Mouse (Mus musculus) intestine, embryonic 16.5 days (tissue): ENCODE data around the gene Dnah10. TPM values are rescaled to one million over a fixed set of nuclear protein-coding genes. Genes with fewer than 3 reads are reported as not detected.
A peak's percentile ranks its signal among the peaks of the same experiment; 100 is the strongest.

Experiments
- ATAC-seq: fragments of 200-750 bp; cut with Nextera tagmentation; 2 replicates; pipeline ENCODE4 v1.8.0; 2017; ENCODE audit warnings: moderate TSS enrichment, moderate library complexity
- H3K27ac ChIP-seq: fragments of 300-500 bp; sonication (generic); 2 replicates; pipeline ENCODE4 v1.5.1; 2014; ENCODE audit warnings: mild to moderate bottlenecking, low read length
- H3K27me3 ChIP-seq: fragments of 300-500 bp; sonication (generic); replicated peaks from 2 replicates; pipeline ENCODE4 v1.6.1; 2014; ENCODE audit warnings: low read length, control low read depth, mixed read lengths; ENCODE audit not compliant: control insufficient read depth, insufficient read depth
- H3K36me3 ChIP-seq: fragments of 300-500 bp; sonication (generic); 2 replicates; pipeline ENCODE4 v1.6.1; 2014; ENCODE audit warnings: low read length, control low read depth; ENCODE audit not compliant: control insufficient read depth, insufficient read depth
- H3K4me1 ChIP-seq: fragments of 300-500 bp; sonication (generic); 2 replicates; pipeline ENCODE4 v1.6.1; 2014; ENCODE audit warnings: low read length, control low read depth, mixed read lengths; ENCODE audit not compliant: control insufficient read depth, insufficient read depth
- H3K4me2 ChIP-seq: fragments of 300-500 bp; sonication (generic); 2 replicates; pipeline ENCODE4 v1.6.1; 2014; ENCODE audit warnings: low read depth, low read length, control low read depth
- H3K4me3 ChIP-seq: fragments of 300-500 bp; sonication (generic); 2 replicates; pipeline ENCODE4 v1.5.1; 2014; ENCODE audit warnings: mild to moderate bottlenecking, low read length
- H3K9ac ChIP-seq: fragments of 300-500 bp; sonication (generic); 2 replicates; pipeline ENCODE4 v1.6.1; 2014; ENCODE audit warnings: low read depth, low read length
- H3K9me3 ChIP-seq: fragments of 300-500 bp; sonication (generic); 2 replicates; pipeline ENCODE4 v1.6.1; 2016; ENCODE audit warnings: low read length, control low read depth; ENCODE audit not compliant: control insufficient read depth
- WGBS: fragments of 180-500 bp; shearing (Covaris S2); extraction: QIAGEN DNeasy Blood & Tissue Kit; methylation state at CpG from one replicate; pipeline ENCODE4 v1.1.7; 2014; 5-methylcytosine and 5-hydroxymethylcytosine counted together
- polyA plus RNA-seq: library from polyadenylated mRNA; unstranded; fragments of >200 nt; fragmentation: Nextera tagmentation; extraction: Ambion mirVana; gene quantifications from 2 replicates; pipeline ENCODE4 v1.2.1, GENCODE M21; 2015

Dnah10 gene
- polyA plus RNA-seq, 1 experiment from 2014 or later = 0.04 TPM

GRCm38 (mm10) chr5:124852294-124852693 is 127.4 kb downstream of the Dnah10 start:
- WGBS = 25% methylated on average over 2 of the region's 2 CpGs
- no peak for ATAC-seq
- no peak overlapping the region for H3K4me3 ChIP-seq

GRCm38 (mm10) chr5:124853079-124853478 is 128.2 kb downstream of the Dnah10 start:
- Histone ChIP-seq H3K36me3 (no peaks in the 10 kb centered on the region), H3K27me3 (no peaks in the 10 kb centered on the region), H3K9ac (no peak overlapping the region), H3K4me3 (no peak overlapping the region), H3K4me2 (no peak overlapping the region), H3K9me3 (no peaks in the 10 kb centered on the region), H3K4me1 (peaks cover 3% of the 10 kb centered on the region; the same call in 1 of the 2 replicates), H3K27ac (peak overlapping the region; percentile 41)
- no peak for ATAC-seq
- WGBS = 63% methylated on average over 2 of the region's 2 CpGs

More at GRCm38 (mm10) chr5:124852294-124852693, 127.4 kb downstream of the Dnah10 start:
- H3K27ac ChIP-seq = peak overlapping the region; percentile 37; the same call in 1 of the 2 replicates
- H3K9ac ChIP-seq = no peak overlapping the region
- H3K4me1 ChIP-seq = peaks cover 3% of the 10 kb centered on the region; the same call in 1 of the 2 replicates
- no peaks in the 10 kb centered on the region for H3K9me3 ChIP-seq
- no peaks in the 10 kb centered on the region for H3K36me3 ChIP-seq
- no peak overlapping the region for H3K4me2 ChIP-seq
- no peaks in the 10 kb centered on the region for H3K27me3 ChIP-seq

- ATAC-seq = no peak
- Histone ChIP-seq H3K27me3 (no peaks in the 10 kb centered on the region), H3K9ac (no peak overlapping the region), H3K4me1 (peaks cover 3% of the 10 kb centered on the region; the same call in 1 of the 2 replicates), H3K4me3 (no peak overlapping the region), H3K36me3 (no peaks in the 10 kb centered on the region), H3K27ac (no peak overlapping the region), H3K4me2 (no peak overlapping the region), H3K9me3 (no peaks in the 10 kb centered on the region)
- 90% methylated on average over 4 of the region's 4 CpGs for WGBS
Observed at GRCm38 (mm10) chr5:124854202-124854601, 129.3 kb downstream of the Dnah10 start.

- no peak for ATAC-seq
- Histone ChIP-seq H3K4me1 (peaks cover 16% of the 10 kb centered on the region), H3K27me3 (peaks cover 13% of the 10 kb centered on the region), H3K9me3 (no peaks in the 10 kb centered on the region), H3K4me2 (no peak overlapping the region), H3K4me3 (no peak overlapping the region), H3K36me3 (no peaks in the 10 kb centered on the region), H3K27ac (no peak overlapping the region), H3K9ac (no peak overlapping the region)
- 5% methylated on average over 5 of the region's 5 CpGs for WGBS
Observed at GRCm38 (mm10) chr5:124860013-124860412, 135.1 kb downstream of the Dnah10 start.

GRCm38 (mm10) chr5:124861463-124861862 is 136.6 kb downstream of the Dnah10 start:
- H3K9ac ChIP-seq = peak overlapping the region; percentile 60
- H3K9me3 ChIP-seq = no peaks in the 10 kb centered on the region
- WGBS = under 1% methylated on average over 30 of the region's 33 CpGs
- H3K27me3 ChIP-seq = peaks cover 13% of the 10 kb centered on the region
- H3K4me2 ChIP-seq = peak overlapping the region; percentile 100
- H3K4me3 ChIP-seq = peak overlapping the region; percentile 96
- H3K36me3 ChIP-seq = no peaks in the 10 kb centered on the region
- H3K27ac ChIP-seq = no peak overlapping the region
- H3K4me1 ChIP-seq = peaks cover 16% of the 10 kb centered on the region
- 0 out of 2 replicates have a peak, but pooled peaks have one; percentile 0 for ATAC-seq

- peak within 1 kb of the TSS; percentile 96 for H3K4me3 ChIP-seq
- H3K36me3 ChIP-seq = no peaks in the 10 kb centered on the region
- peak; percentile 96 for ATAC-seq
- peak within 1 kb of the TSS; percentile 100 for H3K4me2 ChIP-seq
- H3K27me3 ChIP-seq = peaks cover 13% of the 10 kb centered on the region
- H3K9ac ChIP-seq = peak within 1 kb of the TSS; percentile 87
- peak within 1 kb of the TSS; percentile 91 for H3K27ac ChIP-seq
- peaks cover 16% of the 10 kb centered on the region for H3K4me1 ChIP-seq
- H3K9me3 ChIP-seq = no peaks in the 10 kb centered on the region
- WGBS = under 1% methylated on average over 87 of the region's 103 CpGs
Observed at GRCm38 (mm10) chr5:124862013-124862866, 137.4 kb downstream of the Dnah10 start, which contains the start of the genes Ccdc92 and Zfp664. TSS of gene Ccdc92 (minus strand) at chr5:124862424. TSS of gene Zfp664 (plus strand) at chr5:124862691.

GRCm38 (mm10) chr5:124862871-124863741 is 138.2 kb downstream of the Dnah10 start:
- H3K27ac ChIP-seq = peak overlapping the region; percentile 91
- peak overlapping the region; percentile 86 for H3K4me2 ChIP-seq
- H3K4me3 ChIP-seq = peak overlapping the region; percentile 96
- no peaks in the 10 kb centered on the region for H3K9me3 ChIP-seq
- H3K36me3 ChIP-seq = no peaks in the 10 kb centered on the region
- H3K9ac ChIP-seq = peak overlapping the region; percentile 87
- peaks cover 16% of the 10 kb centered on the region for H3K4me1 ChIP-seq
- peaks cover 13% of the 10 kb centered on the region for H3K27me3 ChIP-seq
- ATAC-seq = peak; percentile 75
- WGBS = under 1% methylated on average over 85 of the region's 88 CpGs

- no peaks in the 10 kb centered on the region for H3K9me3 ChIP-seq
- H3K9ac ChIP-seq = no peak overlapping the region
- no peaks in the 10 kb centered on the region for H3K36me3 ChIP-seq
- peaks cover 26% of the 10 kb centered on the region for H3K4me1 ChIP-seq
- no peaks in the 10 kb centered on the region for H3K27me3 ChIP-seq
- 34% methylated on average over 4 of the region's 4 CpGs for WGBS
- ATAC-seq = no peak
- H3K27ac ChIP-seq = no peak overlapping the region
- H3K4me3 ChIP-seq = no peak overlapping the region
- H3K4me2 ChIP-seq = no peak overlapping the region
Observed at GRCm38 (mm10) chr5:124868981-124869380, 144.1 kb downstream of the Dnah10 start.

- Histone ChIP-seq H3K4me3 (no peak overlapping the region), H3K4me1 (peaks cover 22% of the 10 kb centered on the region), H3K27ac (peak overlapping the region; percentile 34; the same call in 1 of the 2 replicates), H3K9ac (no peak overlapping the region), H3K9me3 (no peaks in the 10 kb centered on the region), H3K27me3 (no peaks in the 10 kb centered on the region), H3K4me2 (no peak overlapping the region), H3K36me3 (no peaks in the 10 kb centered on the region)
- 41% methylated on average over 2 of the region's 2 CpGs for WGBS
- no peak for ATAC-seq
Observed at GRCm38 (mm10) chr5:124872033-124872432, 147.1 kb downstream of the Dnah10 start.
